Mouse (Mus musculus) CH12.LX (cell line): ENCODE data around the gene Chmp2a. TPM values are rescaled to one million over a fixed set of nuclear protein-coding genes. Genes with fewer than 3 reads are reported as not detected.

ENCODE experiments used
- DNase-seq: peaks from one replicate; pipeline ENCODE4 v3.0.0-alpha.2; 2013; ENCODE audit errors: extremely low read depth
- H3K27ac ChIP-seq: 2 replicates; pipeline ENCODE4 v1.5.1; 2012; ENCODE audit warnings: low read depth, mild to moderate bottlenecking, control low read depth, moderate library complexity; ENCODE audit not compliant: insufficient read depth
- H3K27me3 ChIP-seq: replicated peaks from 2 replicates; pipeline ENCODE3; 2012; ENCODE audit warnings: inconsistent platforms
- H3K36me3 ChIP-seq, 2 experiments: replicated peaks in 1 of 2; 2 replicates each; pipeline versions ENCODE3 to v1.6.1; 2012; ENCODE audit warnings: inconsistent platforms in 1 of 2, low read length in 1 of 2, mild to moderate bottlenecking in 1 of 2, mixed read lengths in 1 of 2, moderate library complexity in 1 of 2; ENCODE audit not compliant: control insufficient read depth in 1 of 2, insufficient read depth in 1 of 2
- H3K4me1 ChIP-seq, 2 experiments: 2 replicates each; pipeline ENCODE4 v1.6.1; 2012; ENCODE audit warnings: inconsistent platforms in 1 of 2, moderate library complexity in 1 of 2; ENCODE audit not compliant: insufficient read depth in 2 of 2, control insufficient read depth in 1 of 2
- H3K4me2 ChIP-seq: 2 replicates; pipeline ENCODE4 v1.6.1; 2012; ENCODE audit warnings: low read depth, mild to moderate bottlenecking, control low read depth; ENCODE audit not compliant: poor library complexity, insufficient read depth, severe bottlenecking
- H3K4me3 ChIP-seq, 3 experiments: fragments of 150-350 bp in 1 of 3; sonication (generic) in 1 of 3; replicated peaks in 1 of 3; 2 replicates each; pipeline versions ENCODE3 to v1.5.1; 2011 to 2012; ENCODE audit warnings: low read depth in 2 of 3, low read length in 2 of 3, mild to moderate bottlenecking in 2 of 3, moderate library complexity in 2 of 3, control low read depth in 1 of 3, improper control_type of control experiment in 1 of 3, inconsistent platforms in 1 of 3, mixed read lengths in 1 of 3; ENCODE audit not compliant: poor library complexity in 1 of 3
- H3K79me2 ChIP-seq: replicated peaks from 2 replicates; pipeline ENCODE4 v1.6.1; 2012; ENCODE audit warnings: mild to moderate bottlenecking, moderate library complexity; ENCODE audit not compliant: control insufficient read depth, poor library complexity, insufficient read depth, severe bottlenecking; ENCODE audit errors: extremely low read depth
- H3K9ac ChIP-seq: 2 replicates; pipeline ENCODE4 v1.6.1; 2012; ENCODE audit warnings: low read depth, mild to moderate bottlenecking, control low read depth, moderate library complexity; ENCODE audit not compliant: insufficient read depth
- H3K9me3 ChIP-seq: replicated peaks from 2 replicates; pipeline ENCODE3; 2012; ENCODE audit warnings: low read length, inconsistent platforms, mixed read lengths
- BHLHE40 ChIP-seq: IDR thresholded peaks from 2 replicates; pipeline ENCODE4 v1.6.1; 2011; ENCODE audit warnings: mild to moderate bottlenecking, low read depth, low read length, improper control_type of control experiment
- EP300 ChIP-seq: IDR thresholded peaks from 2 replicates; pipeline ENCODE4 v1.6.1; 2011; ENCODE audit warnings: low read length, improper control_type of control experiment
- GABPA ChIP-seq: IDR thresholded peaks from 2 replicates; pipeline ENCODE4 v1.6.1; 2012; ENCODE audit warnings: low read depth, low read length, improper control_type of control experiment, inconsistent platforms; ENCODE audit not compliant: insufficient replicate concordance
- HCFC1 ChIP-seq: IDR thresholded peaks from 2 replicates; pipeline ENCODE4 v1.6.1; 2012; ENCODE audit warnings: low read depth, mild to moderate bottlenecking, inconsistent platforms, low read length, improper control_type of control experiment
- IRF4 ChIP-seq: IDR thresholded peaks from 2 replicates; pipeline ENCODE4 v1.6.1; 2014; ENCODE audit warnings: low read depth, mild to moderate bottlenecking, inconsistent platforms, low read length, improper control_type of control experiment
- JUN ChIP-seq: IDR thresholded peaks from 2 replicates; pipeline ENCODE4 v1.6.1; 2011; ENCODE audit warnings: low read depth, mild to moderate bottlenecking, low read length, improper control_type of control experiment, moderate library complexity; ENCODE audit not compliant: insufficient read depth
- KAT2A ChIP-seq: IDR thresholded peaks from 2 replicates; pipeline ENCODE4 v1.6.1; 2012; ENCODE audit warnings: low read length, improper control_type of control experiment, inconsistent platforms; ENCODE audit not compliant: insufficient replicate concordance
- MAZ ChIP-seq: IDR thresholded peaks from 2 replicates; pipeline ENCODE4 v1.6.1; 2012; ENCODE audit warnings: low read depth, mild to moderate bottlenecking, inconsistent platforms, low read length, improper control_type of control experiment, moderate library complexity
- MEF2A ChIP-seq: IDR thresholded peaks from 2 replicates; pipeline ENCODE4 v1.6.1; 2014; ENCODE audit warnings: low read depth, mild to moderate bottlenecking, inconsistent platforms, low read length, improper control_type of control experiment, borderline replicate concordance
- MXI1 ChIP-seq: IDR thresholded peaks from 2 replicates; pipeline ENCODE4 v1.6.1; 2011; ENCODE audit warnings: mild to moderate bottlenecking, low read depth, low read length, improper control_type of control experiment
- MYC ChIP-seq: IDR thresholded peaks from 2 replicates; pipeline ENCODE4 v1.6.1; 2011; ENCODE audit warnings: low read depth, mild to moderate bottlenecking, improper control_type of control experiment, low read length
- NRF1 ChIP-seq: IDR thresholded peaks from 2 replicates; pipeline ENCODE4 v1.6.1; 2014; ENCODE audit warnings: low read depth, mild to moderate bottlenecking, inconsistent platforms, low read length, improper control_type of control experiment, moderate library complexity
- PAX5 ChIP-seq: IDR thresholded peaks from 2 replicates; pipeline ENCODE4 v1.6.1; 2012; ENCODE audit warnings: low read length, inconsistent platforms, mixed read lengths
- POLR2AphosphoS2 ChIP-seq: IDR thresholded peaks from 2 replicates; pipeline ENCODE4 v1.6.1; 2011; ENCODE audit warnings: low read depth, low read length, improper control_type of control experiment
- RAD21 ChIP-seq: IDR thresholded peaks from 2 replicates; pipeline ENCODE4 v1.6.1; 2011; ENCODE audit warnings: low read depth, mild to moderate bottlenecking, low read length, improper control_type of control experiment, moderate library complexity
- SIN3A ChIP-seq: IDR thresholded peaks from 2 replicates; pipeline ENCODE4 v1.6.1; 2012; ENCODE audit warnings: low read length, improper control_type of control experiment, inconsistent platforms
- SMC3 ChIP-seq: IDR thresholded peaks from 2 replicates; pipeline ENCODE4 v1.6.1; 2011; ENCODE audit warnings: low read depth, low read length, improper control_type of control experiment
- TBP ChIP-seq: conservative IDR thresholded peaks from 2 replicates; pipeline ENCODE4 v1.6.1; 2011; ENCODE audit warnings: low read depth, low read length, improper control_type of control experiment
- UBTF ChIP-seq: IDR thresholded peaks from 2 replicates; pipeline ENCODE4 v1.6.1; 2012; ENCODE audit warnings: low read depth, mild to moderate bottlenecking, inconsistent platforms, low read length, improper control_type of control experiment, moderate library complexity
- USF2 ChIP-seq: conservative IDR thresholded peaks from 2 replicates; pipeline ENCODE4 v1.6.1; 2011; ENCODE audit warnings: low read depth, low read length, improper control_type of control experiment
- ZKSCAN1 ChIP-seq: IDR thresholded peaks from 2 replicates; pipeline ENCODE4 v1.6.1; 2012; ENCODE audit warnings: low read depth, inconsistent platforms, low read length, improper control_type of control experiment, borderline replicate concordance
- ZNF384 ChIP-seq: IDR thresholded peaks from 2 replicates; pipeline ENCODE4 v1.6.1; 2012; ENCODE audit warnings: low read depth, low read length, improper control_type of control experiment, inconsistent platforms
- dilution Hi-C: fragments of 300-500 bp; cut with MboI; formaldehyde crosslinking; loops from 2 replicates; pipeline ENCODE4 v1.14.3; 2020; ENCODE audit warnings: low sequenced_read_pairs; ENCODE audit not compliant: extremely low pct_unique_long_range_greater_than_20kb, extremely low pct_ligation_motif_present
- in situ Hi-C: fragments of 300-500 bp; cut with MboI; formaldehyde crosslinking; loops from 3 replicates; pipeline ENCODE4 v1.14.3; 2019; ENCODE audit warnings: low sequenced_read_pairs, low pct_ligation_motif_present, low pct_unique_long_range_greater_than_20kb, mixed read lengths
- polyA plus RNA-seq: library from polyadenylated mRNA; unstranded; fragments of >175 nt; gene quantifications from 2 replicates; pipeline ENCODE4 v1.2.1, GENCODE M21; 2012; ENCODE audit warnings: low read depth; ENCODE audit not compliant: insufficient read length
- total RNA-seq, 2 experiments: library from RNA; depleted of rRNA; stranded (reverse); fragments of 300-350 nt in 1 of 2; fragments of >200 nt in 1 of 2; gene quantifications; 2 replicates each; pipeline ENCODE4 v1.2.3; 2012 to 2014

The Chmp2a gene
- total and polyA plus RNA-seq, 3 experiments, result 115 to 134 (median 131) TPM

- Histone ChIP-seq H3K4me1 (peaks cover 0 to 12% of the 10 kb centered on the region in 2 experiments; a peak in 2 of 4 replicates), H3K4me2 (no peak overlapping the region), H3K79me2 (no peaks in the 10 kb centered on the region), H3K36me3 (peaks cover 1 to 25% of the 10 kb centered on the region in 2 experiments), H3K9me3 (no peaks in the 10 kb centered on the region), H3K4me3 (no peak overlapping the region), H3K27ac (no peak overlapping the region), H3K9ac (no peak overlapping the region), H3K27me3 (no peaks in the 10 kb centered on the region)
- in situ Hi-C loops (loop anchor here (10.0 kb wide), 1 partner anchor 63 kb away; the partner anchor contains the start of genes Rnf225 and Rps5), dilution Hi-C loops (no loop called here)
- no peak for DNase-seq
- TF ChIP-seq NRF1 (no peak), BHLHE40 (no peak), RAD21 (no peak), ZKSCAN1 (no peak), EP300 (no peak), POLR2AphosphoS2 (no peak), KAT2A (no peak), USF2 (no peak), MYC (no peak), MXI1 (no peak), IRF4 (no peak), ZNF384 (no peak), MEF2A (no peak), HCFC1 (no peak), PAX5 (no peak), UBTF (no peak), GABPA (no peak), MAZ (no peak), TBP (no peak), SMC3 (no peak)
Observed at GRCm38 (mm10) chr7:12987409-12988189, 47.0 kb downstream of the Chmp2a start.

GRCm38 (mm10) chr7:12986906-12987305 lies 47.7 kb downstream of the Chmp2a start:
- in situ Hi-C loops (loop anchor here (10.0 kb wide), 1 partner anchor 62 kb away; the partner anchor contains the start of genes Rnf225 and Rps5), dilution Hi-C loops (no loop called here)
- no peak overlapping the region for H3K9ac ChIP-seq
- no peaks in the 10 kb centered on the region for H3K27me3 ChIP-seq
- TF ChIP-seq MEF2A (no peak), JUN (no peak), SIN3A (no peak)
- H3K79me2 ChIP-seq, result no peaks in the 10 kb centered on the region
- no peak overlapping the region for H3K27ac ChIP-seq
- H3K4me3 ChIP-seq, result no peak overlapping the region
- H3K36me3 ChIP-seq, result peaks cover 7 to 32% of the 10 kb centered on the region in 2 experiments
- H3K4me2 ChIP-seq, result no peak overlapping the region
- H3K9me3 ChIP-seq, result no peaks in the 10 kb centered on the region
- peaks cover 0 to 12% of the 10 kb centered on the region in 2 experiments; a peak in 2 of 4 replicates for H3K4me1 ChIP-seq
- no peak for DNase-seq
